Mouse (Mus musculus): ENCODE measurements around the gene Odf2l. TPM values are rescaled to one million over a fixed set of nuclear protein-coding genes. Genes with fewer than 3 reads are reported as not detected.

The Odf2l gene
- polyA plus RNA-seq, 1 experiment from 2014 or later, result 9.5 TPM

DNA sequence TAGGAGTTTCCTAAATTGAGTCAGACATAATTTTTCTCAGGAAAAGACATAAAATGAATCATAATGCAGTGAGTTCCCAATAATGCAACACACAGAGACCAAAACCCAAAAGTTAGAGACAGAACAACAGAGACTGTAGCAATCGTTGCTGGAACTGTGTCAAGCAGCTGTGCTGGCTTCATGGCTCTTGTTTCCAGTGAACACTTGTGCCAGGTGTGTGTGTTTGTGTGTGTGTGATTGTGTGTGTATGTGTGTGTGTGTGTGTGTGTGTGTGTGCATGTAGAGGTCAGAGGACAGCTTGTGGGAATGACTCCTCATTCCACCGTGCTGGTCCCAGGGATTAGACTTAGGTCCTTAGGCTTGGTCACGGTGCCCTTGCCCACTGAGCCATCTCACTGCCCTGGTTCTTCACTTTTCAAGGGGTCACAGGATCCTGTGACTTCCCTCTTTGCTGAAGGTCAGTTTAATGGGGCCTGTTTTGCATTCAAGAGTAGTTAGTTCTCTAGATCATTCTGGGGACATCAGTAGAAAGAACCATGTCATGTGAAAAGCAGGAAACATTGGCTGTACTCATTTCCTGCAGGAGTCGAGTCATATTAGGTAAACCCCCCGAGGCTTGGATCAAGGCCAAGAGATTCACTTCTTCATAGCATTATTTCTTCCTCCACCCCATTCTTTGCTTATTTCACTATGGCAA is 13.2 kb upstream of the Odf2l start:
- Histone ChIP-seq H3K4me2 (no peak overlapping the region), H3K27ac (replicated peaks) (no peak overlapping the region), H3K27me3 (no peaks in the 10 kb centered on the region), H3K4me3 (no peak overlapping the region), H3K4me1 (replicated peaks) (no peaks in the 10 kb centered on the region), H3K9me3 (no peaks in the 10 kb centered on the region), H3K36me3 (no peaks in the 10 kb centered on the region), H3K9ac (no peak overlapping the region)
- 83% methylated on average over 5 of the region's 5 CpGs for WGBS
- ATAC-seq (ENCODE audit: low FRiP score, low read depth), result no peak

DNA sequence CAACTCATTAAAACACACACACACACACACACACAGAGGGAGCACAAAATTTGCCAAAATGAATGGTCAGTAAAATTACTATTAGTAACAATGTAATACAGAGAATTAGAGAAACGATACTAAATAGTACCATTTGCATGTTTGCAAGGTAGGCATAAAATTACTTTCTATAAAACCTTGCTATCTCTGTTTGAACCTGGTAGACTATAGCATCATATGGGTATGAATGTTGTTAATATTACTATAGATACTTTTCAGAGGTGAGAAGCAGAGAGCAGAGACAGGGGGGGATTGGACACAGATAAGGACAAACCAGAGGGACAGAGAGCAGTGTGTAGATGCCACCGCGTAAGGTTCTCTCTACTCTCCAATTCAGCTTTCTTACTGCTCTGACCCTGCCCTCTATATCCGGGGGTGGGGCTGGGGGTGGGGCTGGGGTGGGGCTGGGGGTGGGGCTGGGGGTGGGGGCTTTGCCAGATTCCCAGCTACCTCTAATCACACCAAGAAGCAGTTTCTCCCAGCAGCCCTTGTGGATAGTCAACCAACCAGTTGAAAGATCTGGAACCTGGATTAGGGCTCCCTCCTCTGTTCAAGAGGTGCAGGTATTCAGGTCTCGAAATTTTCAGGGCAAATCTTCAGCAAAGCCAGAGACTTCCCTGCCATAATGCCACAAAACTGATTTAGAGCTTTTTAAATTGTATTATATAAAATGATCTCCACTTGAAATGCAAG is 12.4 kb upstream of the Odf2l start:
- Histone ChIP-seq H3K36me3 (no peaks in the 10 kb centered on the region), H3K27me3 (no peaks in the 10 kb centered on the region), H3K9me3 (no peaks in the 10 kb centered on the region), H3K4me2 (no peak overlapping the region), H3K4me3 (no peak overlapping the region), H3K4me1 (replicated peaks) (no peaks in the 10 kb centered on the region), H3K9ac (no peak overlapping the region), H3K27ac (replicated peaks) (no peak overlapping the region)
- WGBS, result 78% methylated on average over 5 of the region's 5 CpGs
- no peak for ATAC-seq (ENCODE audit: low FRiP score, low read depth)

DNA sequence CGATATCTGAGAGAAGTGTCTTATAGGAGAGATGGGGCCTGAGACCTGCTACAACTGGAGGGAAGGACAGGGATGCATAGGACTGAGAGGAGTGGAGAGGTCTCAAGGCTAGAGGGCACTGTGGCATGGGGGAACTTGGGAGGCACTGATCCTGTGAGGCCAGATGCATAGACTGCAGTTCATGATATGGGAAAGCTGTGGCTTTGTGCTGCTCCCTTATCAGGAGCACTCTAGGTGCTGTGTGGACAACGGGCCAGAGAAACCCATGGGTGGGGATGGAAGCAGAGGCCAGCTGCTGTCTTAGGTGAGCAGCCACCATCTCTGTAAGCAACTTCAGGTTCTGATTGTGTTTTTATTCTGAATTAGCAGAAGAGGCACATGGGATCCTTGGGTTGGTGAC is 3.2 kb upstream of the Odf2l start:
- Histone ChIP-seq H3K9ac (no peak overlapping the region), H3K4me1 (replicated peaks) (peaks cover 16% of the 10 kb centered on the region), H3K27ac (replicated peaks) (no peak overlapping the region), H3K27me3 (no peaks in the 10 kb centered on the region), H3K36me3 (no peaks in the 10 kb centered on the region), H3K4me2 (no peak overlapping the region), H3K9me3 (no peaks in the 10 kb centered on the region), H3K4me3 (no peak overlapping the region)
- ATAC-seq (ENCODE audit: low FRiP score, low read depth), result no peak
- 100% methylated on average over 2 of the region's 2 CpGs for WGBS

DNA sequence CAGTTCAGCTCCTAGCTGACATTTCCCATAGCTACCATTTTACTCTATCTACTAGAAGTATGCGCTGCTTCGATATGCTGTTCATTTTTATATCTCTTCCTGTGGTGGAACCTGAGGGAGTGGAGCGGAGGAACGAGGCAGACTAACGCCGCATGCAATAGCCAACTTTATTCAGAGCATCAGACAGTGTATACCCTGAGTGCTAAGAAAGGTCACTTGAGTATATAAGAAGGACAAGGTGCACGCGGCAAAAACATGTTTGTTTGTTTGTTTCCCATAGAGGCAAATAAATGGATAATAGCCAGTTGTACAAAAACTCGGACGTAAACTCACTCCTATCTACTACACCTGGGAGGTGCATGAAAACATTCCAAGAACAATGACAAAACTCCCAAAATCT is 751 bp upstream of the Odf2l start:
- ATAC-seq (ENCODE audit: low FRiP score, low read depth), result no peak
- H3K4me3 ChIP-seq, result peak overlapping the region; percentile 72
- H3K27me3 ChIP-seq, result no peaks in the 10 kb centered on the region
- peaks cover 16% of the 10 kb centered on the region for H3K4me1 ChIP-seq (replicated peaks)
- peak overlapping the region; percentile 72 for H3K4me2 ChIP-seq
- peak overlapping the region; percentile 99 for H3K27ac ChIP-seq (replicated peaks)
- 85% methylated on average over 10 of the region's 10 CpGs for WGBS
- no peaks in the 10 kb centered on the region for H3K36me3 ChIP-seq
- peak overlapping the region; percentile 81; the same call in 1 of the 2 replicates for H3K9ac ChIP-seq
- no peaks in the 10 kb centered on the region for H3K9me3 ChIP-seq

DNA sequence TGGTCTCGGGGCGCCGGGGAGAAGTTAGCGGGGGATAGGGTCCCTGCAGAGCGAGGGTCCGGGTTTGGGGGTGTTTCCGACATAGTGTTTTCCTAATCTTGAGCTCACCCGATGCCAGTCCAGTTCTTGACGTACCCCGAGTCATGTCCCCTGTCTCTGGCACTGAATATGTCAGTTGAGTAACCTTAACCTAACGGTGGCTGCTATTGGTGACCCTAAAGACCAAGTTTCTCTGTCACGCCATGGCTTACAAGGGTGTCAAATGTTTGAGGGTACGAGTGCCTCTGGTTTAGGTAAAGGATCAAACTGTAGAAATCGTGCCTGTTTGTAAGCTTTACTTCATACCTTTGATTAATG is 592 bp downstream of the Odf2l start:
- H3K36me3 ChIP-seq, result no peaks in the 10 kb centered on the region
- ATAC-seq (ENCODE audit: low FRiP score, low read depth), result peak; percentile 62; the same call in 1 of the 2 replicates
- peaks cover 16% of the 10 kb centered on the region for H3K4me1 ChIP-seq (replicated peaks)
- H3K4me3 ChIP-seq, result peak overlapping the region; percentile 72
- peak overlapping the region; percentile 99 for H3K27ac ChIP-seq (replicated peaks)
- H3K4me2 ChIP-seq, result peak overlapping the region; percentile 70
- peak overlapping the region; percentile 81 for H3K9ac ChIP-seq
- H3K9me3 ChIP-seq, result no peaks in the 10 kb centered on the region
- WGBS, result 3% methylated on average over 14 of the region's 14 CpGs
- no peaks in the 10 kb centered on the region for H3K27me3 ChIP-seq

DNA sequence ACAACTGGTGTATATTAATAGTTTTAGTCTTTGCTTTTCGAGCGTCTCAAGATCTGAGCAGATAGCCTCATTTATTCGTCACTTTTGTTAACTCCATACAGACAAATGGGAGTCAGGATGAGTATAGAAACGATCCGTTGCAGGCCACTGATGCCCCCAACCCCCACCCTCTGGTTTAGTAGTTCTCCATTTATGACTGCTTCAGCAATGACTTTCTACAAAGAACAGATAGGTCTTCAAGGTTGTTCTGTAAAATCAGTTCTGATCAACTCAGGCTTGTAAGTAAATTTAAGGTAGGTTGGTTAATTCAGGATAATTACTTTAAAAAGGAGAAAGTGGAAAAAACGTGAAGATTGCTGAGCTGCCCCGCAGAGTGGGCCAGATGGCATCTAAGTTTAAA is 1.0 kb downstream of the Odf2l start:
- Histone ChIP-seq H3K9ac (peak overlapping the region; percentile 81; the same call in 1 of the 2 replicates), H3K9me3 (no peaks in the 10 kb centered on the region), H3K36me3 (no peaks in the 10 kb centered on the region), H3K4me2 (peak overlapping the region; percentile 70), H3K27me3 (no peaks in the 10 kb centered on the region), H3K4me1 (replicated peaks) (peaks cover 16% of the 10 kb centered on the region), H3K4me3 (peak overlapping the region; percentile 72), H3K27ac (replicated peaks) (no peak overlapping the region)
- ATAC-seq (ENCODE audit: low FRiP score, low read depth), result no peak
- 69% methylated on average over 7 of the region's 7 CpGs for WGBS

DNA sequence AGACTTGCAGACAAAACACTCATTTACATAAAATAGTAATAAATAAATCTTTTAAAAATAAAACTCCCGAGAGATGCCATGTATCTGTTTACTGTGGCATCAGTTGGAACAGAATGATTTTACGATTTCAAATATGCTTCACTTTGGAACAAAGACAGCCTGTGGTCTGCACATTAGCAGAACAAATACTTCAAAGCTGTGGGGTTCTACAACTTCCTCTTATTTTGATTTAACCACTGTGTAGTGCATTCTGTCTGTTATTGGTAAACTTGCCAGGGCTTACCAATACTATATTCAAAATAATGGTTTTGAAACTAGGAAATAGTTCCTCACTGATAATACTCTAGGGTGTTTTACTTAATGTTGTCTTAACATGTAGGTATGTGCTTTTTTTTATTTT is 8.2 kb downstream of the Odf2l start:
- no peaks in the 10 kb centered on the region for H3K4me1 ChIP-seq (replicated peaks)
- no peak overlapping the region for H3K4me2 ChIP-seq
- H3K4me3 ChIP-seq, result no peak overlapping the region
- 90% methylated on average over 2 of the region's 2 CpGs for WGBS
- peaks cover 17% of the 10 kb centered on the region; the same call in 1 of the 2 replicates for H3K36me3 ChIP-seq
- H3K27ac ChIP-seq (replicated peaks), result no peak overlapping the region
- ATAC-seq (ENCODE audit: low FRiP score, low read depth), result no peak
- H3K9me3 ChIP-seq, result no peaks in the 10 kb centered on the region
- H3K9ac ChIP-seq, result no peak overlapping the region
- H3K27me3 ChIP-seq, result no peaks in the 10 kb centered on the region

DNA sequence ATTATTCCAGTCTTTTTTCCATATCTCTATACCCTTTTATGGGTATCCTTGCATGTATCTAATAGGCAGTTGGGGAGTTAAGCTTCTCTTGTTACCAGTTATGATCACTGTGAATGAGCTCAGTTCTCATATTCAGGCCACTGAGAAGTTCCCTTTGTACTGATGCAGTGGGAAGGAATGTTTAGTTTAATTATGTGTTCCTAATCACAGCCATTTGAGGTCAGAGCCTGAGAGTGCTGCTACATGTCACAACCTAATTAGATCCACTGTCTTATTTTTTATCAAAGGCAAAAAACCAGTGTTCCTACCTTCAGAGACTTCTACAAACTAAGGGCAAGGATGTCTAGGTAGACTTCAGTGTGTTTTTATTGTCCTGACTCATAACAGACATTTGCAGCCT is 11.0 kb downstream of the Odf2l start:
- H3K27ac ChIP-seq (replicated peaks), result no peak overlapping the region
- H3K36me3 ChIP-seq, result peaks cover 22% of the 10 kb centered on the region
- H3K4me3 ChIP-seq, result no peak overlapping the region
- H3K9ac ChIP-seq, result no peak overlapping the region
- H3K4me2 ChIP-seq, result no peak overlapping the region
- no peaks in the 10 kb centered on the region for H3K4me1 ChIP-seq (replicated peaks)
- no peaks in the 10 kb centered on the region for H3K27me3 ChIP-seq
- no peaks in the 10 kb centered on the region for H3K9me3 ChIP-seq
- no peak for ATAC-seq (ENCODE audit: low FRiP score, low read depth)

DNA sequence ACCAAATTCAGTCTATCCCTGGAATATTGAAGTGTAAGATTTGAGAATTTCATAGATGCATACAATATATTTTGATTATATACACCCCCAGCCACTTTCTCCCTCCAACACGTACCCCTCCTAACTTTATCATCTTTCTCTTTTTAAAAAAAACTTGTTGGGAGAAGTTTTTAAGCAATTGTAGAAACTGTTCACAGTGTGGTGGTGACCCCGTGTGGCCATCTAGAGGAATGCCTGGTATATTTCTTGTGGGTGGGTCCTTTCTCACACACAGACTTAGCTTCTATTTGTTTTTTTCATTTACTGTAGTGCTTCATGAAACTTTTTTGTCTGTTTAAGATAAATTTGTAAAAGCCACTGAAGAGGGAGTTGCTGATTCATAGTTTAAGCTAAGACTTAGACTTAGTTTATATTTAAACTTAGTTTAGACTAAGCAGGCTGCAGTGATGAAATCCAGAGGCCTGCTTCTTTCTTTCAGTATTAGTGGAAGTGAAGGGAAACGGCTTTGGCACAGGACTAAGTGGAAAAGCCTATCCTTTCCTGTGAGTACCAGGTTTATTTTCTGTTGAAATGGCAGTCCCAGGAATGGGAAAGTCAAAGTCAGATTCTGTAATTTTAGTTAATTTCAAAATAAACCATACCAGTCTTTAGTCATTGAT is 13.0 kb downstream of the Odf2l start:
- no peak overlapping the region for H3K4me3 ChIP-seq
- 46% methylated on average over 3 of the region's 3 CpGs for WGBS

DNA sequence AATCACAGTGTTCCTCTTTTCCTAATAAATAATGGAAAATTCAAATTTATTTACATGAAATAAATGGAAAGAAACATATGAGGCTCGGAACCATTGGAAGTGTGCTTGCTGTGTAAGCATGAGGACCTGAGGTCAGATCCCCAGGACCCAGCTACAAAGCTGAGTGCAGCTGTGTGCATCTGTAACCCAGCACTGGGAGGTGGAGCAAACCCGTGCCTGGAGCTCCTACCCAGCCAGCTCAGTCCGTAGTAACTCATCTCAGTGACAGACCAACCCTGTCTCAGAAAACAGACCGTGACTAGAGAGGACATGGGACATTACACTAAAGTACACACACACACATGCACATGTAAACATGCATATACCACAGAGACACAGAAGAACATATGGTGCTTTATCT is 21.8 kb downstream of the Odf2l start:
- Histone ChIP-seq H3K27ac (replicated peaks) (no peak overlapping the region), H3K4me2 (no peak overlapping the region), H3K27me3 (no peaks in the 10 kb centered on the region), H3K9ac (no peak overlapping the region), H3K4me3 (no peak overlapping the region), H3K4me1 (replicated peaks) (no peaks in the 10 kb centered on the region), H3K36me3 (0 out of 2 replicates have a peak, but pooled peaks cover 3% of the 10 kb centered on the region), H3K9me3 (no peaks in the 10 kb centered on the region)
- 79% methylated on average over 4 of the region's 4 CpGs for WGBS
- no peak for ATAC-seq (ENCODE audit: low FRiP score, low read depth)

More for the DNA sequence above, 13.0 kb downstream of the Odf2l start:
- no peak overlapping the region for H3K4me2 ChIP-seq
- H3K27me3 ChIP-seq, result no peaks in the 10 kb centered on the region
- H3K9ac ChIP-seq, result no peak overlapping the region
- no peaks in the 10 kb centered on the region for H3K9me3 ChIP-seq
- H3K4me1 ChIP-seq (replicated peaks), result no peaks in the 10 kb centered on the region
- ATAC-seq (ENCODE audit: low FRiP score, low read depth), result no peak
- no peak overlapping the region for H3K27ac ChIP-seq (replicated peaks)
- peaks cover 14% of the 10 kb centered on the region for H3K36me3 ChIP-seq

DNA sequence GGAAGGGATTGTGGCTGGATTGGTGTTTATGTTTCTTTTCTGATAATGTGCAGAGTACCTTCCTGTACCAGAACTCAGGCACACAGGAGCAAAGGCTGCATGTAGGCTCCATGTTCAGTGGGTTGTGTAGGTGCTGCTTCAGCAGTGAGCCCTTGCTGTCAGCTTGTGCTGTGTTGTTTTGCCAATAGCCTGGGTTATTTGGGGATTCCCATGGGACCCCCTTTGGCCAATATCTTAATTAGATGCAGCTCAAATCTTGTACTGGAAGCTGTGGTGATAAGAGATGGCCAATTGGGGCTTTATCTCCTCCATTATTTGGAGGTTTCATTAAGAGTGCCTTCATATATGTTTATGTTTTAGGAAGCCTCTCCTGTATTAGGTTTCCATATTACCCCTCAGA is 24.5 kb downstream of the Odf2l start:
- H3K9ac ChIP-seq, result no peak overlapping the region
- H3K4me2 ChIP-seq, result no peak overlapping the region
- H3K36me3 ChIP-seq, result 0 out of 2 replicates have a peak, but pooled peaks cover 3% of the 10 kb centered on the region
- H3K27me3 ChIP-seq, result no peaks in the 10 kb centered on the region
- no peak overlapping the region for H3K27ac ChIP-seq (replicated peaks)
- ATAC-seq (ENCODE audit: low FRiP score, low read depth), result no peak
- H3K9me3 ChIP-seq, result no peaks in the 10 kb centered on the region
- H3K4me3 ChIP-seq, result no peak overlapping the region
- H3K4me1 ChIP-seq (replicated peaks), result no peaks in the 10 kb centered on the region

DNA sequence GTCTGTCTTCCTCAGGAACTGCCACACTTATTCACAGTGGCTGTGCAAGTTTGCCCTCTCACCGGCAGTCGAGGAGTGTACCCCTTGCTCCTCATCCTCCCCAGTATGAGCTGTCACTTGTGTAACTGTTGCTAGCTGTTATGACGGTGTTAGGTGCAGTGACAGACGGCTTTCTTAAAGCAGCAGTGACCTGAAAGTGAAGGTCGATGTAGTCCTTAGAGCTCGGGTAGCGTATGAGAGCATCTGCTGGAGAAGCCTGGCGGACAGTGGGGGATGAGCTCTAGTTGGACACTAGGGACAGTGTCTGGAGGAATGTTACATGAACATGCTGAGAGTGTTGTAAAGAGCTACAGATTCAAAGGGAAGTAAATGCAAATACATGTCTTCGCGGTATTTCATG is 25.5 kb downstream of the Odf2l start:
- WGBS, result 82% methylated on average over 10 of the region's 10 CpGs
- H3K4me2 ChIP-seq, result no peak overlapping the region
- ATAC-seq (ENCODE audit: low FRiP score, low read depth), result no peak

More for the DNA sequence above, 25.5 kb downstream of the Odf2l start:
- no peaks in the 10 kb centered on the region for H3K9me3 ChIP-seq
- H3K27ac ChIP-seq (replicated peaks), result no peak overlapping the region
- H3K4me3 ChIP-seq, result no peak overlapping the region
- H3K36me3 ChIP-seq, result 0 out of 2 replicates have a peak, but pooled peaks cover 5% of the 10 kb centered on the region
- no peak overlapping the region for H3K9ac ChIP-seq
- no peaks in the 10 kb centered on the region for H3K4me1 ChIP-seq (replicated peaks)
- no peaks in the 10 kb centered on the region for H3K27me3 ChIP-seq
